8 mouse cellular contexts compared by ENCODE assay signal in genomic region chr9:44113105-44113789, GRCm38 (mm10). TPM values are rescaled to one million over a fixed set of nuclear protein-coding genes. Genes with fewer than 3 reads are reported as not detected.
DNase-seq lines count a peak whose midpoint lies in the region; ATAC-seq and TF ChIP-seq lines count a peak whose summit lies in the region.

Gene Gm49380 (minus strand): TSS chr9:44113500.
Gene Rnf26 (minus strand): TSS chr9:44113517.

- intact Hi-C loops in gastrocnemius, adult 2 months (cut with DNase I), result no loop called here
- intact Hi-C loops in left cerebral cortex, adult 2 months (cut with DNase I), result no loop called here

- H3K27me3 ChIP-seq in hindbrain, postnatal 0 days (ENCODE audit: insufficient read depth, low read length), result no peaks in the 10 kb centered on the region

- WGBS in hindbrain, postnatal 0 days, result 1% methylated on average over 49 of the region's 51 CpGs

- DNase-seq in ZHBTc4 (ENCODE audit: low read depth, low spot score), result peak; percentile 98
- DNase-seq in gastrocnemius, adult 2 months, result peak; percentile 97
- DNase-seq in hindbrain, postnatal 0 days (ENCODE audit: low spot score), result peak; percentile 98
- peak; percentile 94 for DNase-seq in left cerebral cortex, adult 2 months (ENCODE audit: extremely low spot score in 1 of 2, low spot score in 2 of 2)
- DNase-seq in right cerebral cortex, adult 2 months (ENCODE audit: low spot score in 2 of 2), result peak; percentile 96 to 97
- peak; percentile 96 for DNase-seq in urinary bladder, postnatal 14 days (ENCODE audit: low spot score)

- peak within 1 kb of the TSS; percentile 55 for H3K4me2 ChIP-seq in hindbrain, postnatal 0 days (ENCODE audit: low read depth, low read length)

- peak within 1 kb of the TSS; percentile 86 for H3K27ac ChIP-seq in gastrocnemius, adult 2 months
- no peak within 1 kb of the TSS for H3K27ac ChIP-seq in hindbrain, postnatal 0 days
- H3K27ac ChIP-seq in left cerebral cortex, adult 2 months, result peak within 1 kb of the TSS; percentile 32; the same call in 1 of the 2 replicates

- H3K4me1 ChIP-seq in hindbrain, postnatal 0 days (ENCODE audit: insufficient read depth, low read length), result peaks cover 19% of the 10 kb centered on the region; the same call in 1 of the 2 replicates

- no peaks in the 10 kb centered on the region for H3K9me3 ChIP-seq in hindbrain, postnatal 0 days (ENCODE audit: low read length)

- H3K4me3 ChIP-seq in gastrocnemius, adult 2 months, result peak within 1 kb of the TSS; percentile 86
- H3K4me3 ChIP-seq in hindbrain, postnatal 0 days (ENCODE audit: low read length), result peak within 1 kb of the TSS; percentile 74
- peak within 1 kb of the TSS; percentile 64 for H3K4me3 ChIP-seq in left cerebral cortex, adult 2 months

- ATAC-seq in common myeloid progenitor, adult 5-6 weeks (replicated peaks; ENCODE audit: low read depth, poor library complexity, severe bottlenecking), result peak; percentile 98
- ATAC-seq in hindbrain, postnatal 0 days, result peak; percentile 98
- ATAC-seq in megakaryocyte, adult 5-6 weeks (ENCODE audit: poor library complexity, severe bottlenecking), result peak; percentile 98

- H3K9ac ChIP-seq in hindbrain, postnatal 0 days (replicated peaks; ENCODE audit: low read length), result peak within 1 kb of the TSS; percentile 61

- no peak for TF ChIP-seq CTCF in gastrocnemius, adult 2 months (IDR thresholded peaks at IDR 0.05)
- no peak for TF ChIP-seq CTCF in hindbrain, postnatal 0 days (IDR thresholded peaks at IDR 0.05; ENCODE audit: low read depth)
- TF ChIP-seq CTCF in left cerebral cortex, adult 2 months (IDR thresholded peaks at IDR 0.05), result no peak

- no peaks in the 10 kb centered on the region for H3K36me3 ChIP-seq in hindbrain, postnatal 0 days (ENCODE audit: insufficient read depth, low read length)

RNA-seq across cellular contexts. Expression of gene Gm49380, which starts in this region (rescaled TPM):
- total RNA-seq in common myeloid progenitor, adult 5-6 weeks (2017), result not detected in 2 replicates
- 1 to 10 TPM in 1 of 2 experiments, under 1 TPM in 1; 0.71 to 1.4 TPM for total RNA-seq in gastrocnemius, adult 2 months (2021)
- not detected in 2 replicates for total RNA-seq in hindbrain, postnatal 0 days (2014; rRNA removed)
- polyA plus RNA-seq in hindbrain, postnatal 0 days (2015; fragmentation: Nextera tagmentation; extraction: Ambion mirVana), result 0.21 TPM in 1 of 2 replicates, not detected in the other
- total RNA-seq in left cerebral cortex, adult 2 months (2021), result under 1 TPM in 1 of 2 experiments, not detected in 1; 0.56 TPM
- not detected in 2 replicates for total RNA-seq in megakaryocyte, adult 5-6 weeks (2015)
- not detected in 2 replicates for total RNA-seq in megakaryocyte, adult 5-6 weeks (2017)

RNA-seq across cellular contexts. Expression of gene Rnf26, which starts in this region (rescaled TPM):
- total RNA-seq in common myeloid progenitor, adult 5-6 weeks (2017), result 19.3 and 21.8 TPM in 2 replicates
- 1 to 10 TPM; 3.0 to 3.1 TPM for total RNA-seq in gastrocnemius, adult 2 months (2021)
- 17.5 and 24.3 TPM in 2 replicates for total RNA-seq in hindbrain, postnatal 0 days (2014; rRNA removed)
- polyA plus RNA-seq in hindbrain, postnatal 0 days (2015; fragmentation: Nextera tagmentation; extraction: Ambion mirVana), result 38.0 and 41.1 TPM in 2 replicates
- total RNA-seq in left cerebral cortex, adult 2 months (2021), result 10 to 100 TPM; 32.7 to 33.1 TPM
- 35.9 and 36.7 TPM in 2 replicates for total RNA-seq in megakaryocyte, adult 5-6 weeks (2015)
- 16.3 and 20.9 TPM in 2 replicates for total RNA-seq in megakaryocyte, adult 5-6 weeks (2017)
